Mouse (Mus musculus) bone marrow, adult 2 months (tissue): ENCODE measurements at regions not wholly inside any gene's neighbourhood (a gene's known extent, or its start where the extent isn't known, plus 50 kb on each side); places are given as distances from the start of the nearest gene placed in this dataset.

Experiments used
- CTCF ChIP-seq: fragments of 200-500 bp; IDR thresholded peaks from 2 replicates; pipeline ENCODE4 v1.5.1; 2011; ENCODE audit warnings: low read length, control low read depth; ENCODE audit not compliant: control insufficient read depth, insufficient read depth
- POLR2A ChIP-seq: fragments of 200-500 bp; IDR thresholded peaks from 2 replicates; pipeline ENCODE4 v1.6.1; 2011; ENCODE audit warnings: low read depth, mild to moderate bottlenecking, control low read depth, low read length, borderline replicate concordance; ENCODE audit not compliant: control insufficient read depth

- TF ChIP-seq POLR2A = no peak
- no peak for TF ChIP-seq CTCF
These were observed 241.3 kb downstream of the Mreg start for GRCm38 (mm10) chr1:71970771-71971170.
